Mouse (Mus musculus) bone marrow, adult 2 months (tissue): ENCODE results near the gene Gngt1.

ENCODE experiments used
- CTCF ChIP-seq: fragments of 200-500 bp; IDR thresholded peaks from 2 replicates; pipeline ENCODE4 v1.5.1; 2011; ENCODE audit warnings: low read length, control low read depth; ENCODE audit not compliant: control insufficient read depth, insufficient read depth
- POLR2A ChIP-seq: fragments of 200-500 bp; IDR thresholded peaks from 2 replicates; pipeline ENCODE4 v1.6.1; 2011; ENCODE audit warnings: low read depth, mild to moderate bottlenecking, control low read depth, low read length, borderline replicate concordance; ENCODE audit not compliant: control insufficient read depth

GRCm38 (mm10) chr6:3967676-3968626 lies 25.6 kb upstream of the Gngt1 start:
- TF ChIP-seq POLR2A (no peak), CTCF (no peak)
